Comparison of ENCODE assay signal across 8 mouse cellular contexts in the genomic region with DNA sequence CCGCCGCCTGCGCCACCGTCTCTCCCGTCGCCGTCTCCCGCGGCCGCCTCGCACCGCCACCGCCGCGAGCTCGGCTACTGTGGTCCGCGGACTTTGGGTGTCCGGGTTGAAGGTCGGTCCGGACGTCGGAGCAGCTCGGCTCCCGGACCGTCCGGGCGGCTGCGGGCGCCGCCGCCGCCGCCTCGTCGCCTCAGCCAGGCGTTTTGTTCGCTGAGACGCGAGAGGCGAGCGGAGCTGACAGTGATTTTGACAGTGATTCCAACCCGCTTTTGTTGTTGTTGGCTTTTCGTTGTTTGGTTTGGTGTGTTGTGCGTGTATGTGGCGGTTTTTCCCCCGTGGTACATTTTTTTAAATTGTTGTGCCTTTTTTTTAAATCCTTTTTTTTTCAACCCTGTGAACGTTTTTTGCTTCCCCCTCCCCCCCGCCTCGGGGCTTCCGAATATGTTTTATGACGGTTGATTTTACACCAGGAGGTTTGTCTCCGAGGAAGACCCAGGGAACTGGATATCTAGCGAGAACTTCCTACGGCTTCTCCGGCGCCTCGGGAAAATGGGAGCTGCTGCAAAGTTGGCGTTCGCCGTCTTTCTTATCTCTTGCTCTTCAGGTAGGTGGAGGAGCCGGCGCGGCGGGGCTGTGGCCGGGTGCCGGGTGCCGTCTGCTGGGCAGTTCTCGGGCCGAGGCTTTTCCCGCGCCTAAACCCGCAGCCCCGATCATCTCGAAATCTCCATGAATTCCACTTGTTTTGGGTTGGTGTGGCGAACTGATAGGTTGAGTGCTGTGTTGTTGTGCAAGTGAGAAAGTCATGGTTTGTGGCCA. TPM values are rescaled to one million over a fixed set of nuclear protein-coding genes. Genes with fewer than 3 reads are reported as not detected.
DNase-seq lines count a peak whose midpoint lies in the region; ATAC-seq and TF ChIP-seq lines count a peak whose summit lies in the region.

No protein-coding gene starts in this region.

- H3K4me1 ChIP-seq in bone marrow macrophage, adult 2 months (ENCODE audit: control insufficient read depth, insufficient read depth, low read length) = peaks cover 13% of the 10 kb centered on the region
- peaks cover 13% of the 10 kb centered on the region; the same call in 1 of the 2 replicates for H3K4me1 ChIP-seq in embryonic facial prominence, embryonic 15.5 days
- H3K4me1 ChIP-seq in heart, embryonic 13.5 days = peaks cover 22% of the 10 kb centered on the region
- peaks cover 4% of the 10 kb centered on the region; the same call in 1 of the 2 replicates for H3K4me1 ChIP-seq in kidney, postnatal 0 days (replicated peaks; ENCODE audit: insufficient read depth, low read length)
- H3K4me1 ChIP-seq in liver, embryonic 15.5 days (replicated peaks) = peaks cover 28% of the 10 kb centered on the region
- H3K4me1 ChIP-seq in neural tube, embryonic 13.5 days (replicated peaks) = peaks cover 31% of the 10 kb centered on the region

- peak overlapping the region; percentile 92 for H3K27ac ChIP-seq in bone marrow macrophage, adult 2 months (ENCODE audit: insufficient read depth, low read depth, low read length)
- peak overlapping the region; percentile 95 for H3K27ac ChIP-seq in embryonic facial prominence, embryonic 15.5 days (replicated peaks)
- H3K27ac ChIP-seq in heart, embryonic 13.5 days (replicated peaks) = peak overlapping the region; percentile 96
- peak overlapping the region; percentile 99 for H3K27ac ChIP-seq in kidney, postnatal 0 days
- peak overlapping the region; percentile 81 for H3K27ac ChIP-seq in liver, embryonic 15.5 days (replicated peaks)
- H3K27ac ChIP-seq in neural tube, embryonic 13.5 days (replicated peaks) = peak overlapping the region; percentile 99

- WGBS in embryonic facial prominence, embryonic 15.5 days = under 1% methylated on average over 76 of the region's 76 CpGs
- WGBS in heart, embryonic 13.5 days = under 1% methylated on average over 73 of the region's 76 CpGs
- WGBS in kidney, postnatal 0 days = under 1% methylated on average over 75 of the region's 76 CpGs
- WGBS in liver, embryonic 15.5 days (ENCODE audit: insufficient replicate concordance) = under 1% methylated on average over 76 of the region's 76 CpGs
- under 1% methylated on average over 76 of the region's 76 CpGs for WGBS in neural tube, embryonic 13.5 days

- H3K4me2 ChIP-seq in embryonic facial prominence, embryonic 15.5 days (replicated peaks) = peak overlapping the region; percentile 70
- H3K4me2 ChIP-seq in heart, embryonic 13.5 days = peak overlapping the region; percentile 83
- peak overlapping the region; percentile 66 for H3K4me2 ChIP-seq in kidney, postnatal 0 days (ENCODE audit: low read length)
- peak overlapping the region; percentile 85 for H3K4me2 ChIP-seq in liver, embryonic 15.5 days
- H3K4me2 ChIP-seq in neural tube, embryonic 13.5 days = peak overlapping the region; percentile 66

- no peaks in the 10 kb centered on the region for H3K27me3 ChIP-seq in embryonic facial prominence, embryonic 15.5 days
- H3K27me3 ChIP-seq in heart, embryonic 13.5 days (replicated peaks) = no peaks in the 10 kb centered on the region
- no peaks in the 10 kb centered on the region for H3K27me3 ChIP-seq in kidney, postnatal 0 days (ENCODE audit: insufficient read depth, low read length)
- H3K27me3 ChIP-seq in liver, embryonic 15.5 days = peaks cover 55% of the 10 kb centered on the region
- no peaks in the 10 kb centered on the region for H3K27me3 ChIP-seq in neural tube, embryonic 13.5 days

- peak overlapping the region; percentile 88 for H3K4me3 ChIP-seq in bone marrow macrophage, adult 2 months (ENCODE audit: insufficient read depth, low read length)
- peak overlapping the region; percentile 76 for H3K4me3 ChIP-seq in embryonic facial prominence, embryonic 15.5 days (replicated peaks)
- H3K4me3 ChIP-seq in heart, embryonic 13.5 days = peak overlapping the region; percentile 82
- H3K4me3 ChIP-seq in kidney, postnatal 0 days (replicated peaks; ENCODE audit: low read depth, low read length) = peak overlapping the region; percentile 86
- H3K4me3 ChIP-seq in liver, embryonic 15.5 days (replicated peaks) = peak overlapping the region; percentile 71
- H3K4me3 ChIP-seq in neural tube, embryonic 13.5 days = peak overlapping the region; percentile 78

- no peak; the same call in 1 of the 2 replicates for ATAC-seq in embryonic facial prominence, embryonic 15.5 days (ENCODE audit: insufficient number of reproducible peaks, low FRiP score, low TSS enrichment, low read depth)
- no peak for ATAC-seq in heart, embryonic 13.5 days (ENCODE audit: extremely low read depth, insufficient number of reproducible peaks, low FRiP score, low TSS enrichment)
- peak; percentile 84; the same call in 1 of the 2 replicates for ATAC-seq in kidney, postnatal 0 days (replicated peaks; ENCODE audit: low FRiP score, low read depth)
- ATAC-seq in liver, embryonic 15.5 days (ENCODE audit: insufficient read depth) = no peak
- ATAC-seq in neural tube, embryonic 13.5 days (ENCODE audit: low read depth) = 0 out of 2 replicates have a peak, but pooled peaks have one; percentile 4

- no peak for TF ChIP-seq POLR2A in bone marrow macrophage, adult 2 months (IDR thresholded peaks at IDR 0.05; ENCODE audit: borderline replicate concordance, low read depth, low read length)

- peak overlapping the region; percentile 87 for H3K9ac ChIP-seq in embryonic facial prominence, embryonic 15.5 days
- H3K9ac ChIP-seq in heart, embryonic 13.5 days = peak overlapping the region; percentile 92
- peak overlapping the region; percentile 89 for H3K9ac ChIP-seq in kidney, postnatal 0 days (ENCODE audit: low read depth, low read length)
- peak overlapping the region; percentile 59 for H3K9ac ChIP-seq in liver, embryonic 15.5 days
- peak overlapping the region; percentile 97 for H3K9ac ChIP-seq in neural tube, embryonic 13.5 days

- no peak for TF ChIP-seq CTCF in bone marrow macrophage, adult 2 months (IDR thresholded peaks at IDR 0.05; ENCODE audit: low read depth, low read length)
- 0 out of 2 replicates have a peak, but pooled peaks have one; percentile 9 for TF ChIP-seq CTCF in kidney, postnatal 0 days (IDR thresholded peaks at IDR 0.05; ENCODE audit: low read depth)

- DNase-seq in CD4-positive, CD25-positive, alpha-beta regulatory T cell, adult 2 months (ENCODE audit: low read depth, low spot score) = peak; percentile 41
- peak; percentile 67 for DNase-seq in kidney, postnatal 0 days (ENCODE audit: low spot score)
- DNase-seq in testis, postnatal 14 days (ENCODE audit: low spot score) = peak; percentile 61

- H3K9me3 ChIP-seq in embryonic facial prominence, embryonic 15.5 days (replicated peaks) = no peaks in the 10 kb centered on the region
- no peaks in the 10 kb centered on the region for H3K9me3 ChIP-seq in heart, embryonic 13.5 days
- H3K9me3 ChIP-seq in kidney, postnatal 0 days (replicated peaks; ENCODE audit: low read length) = no peaks in the 10 kb centered on the region
- no peaks in the 10 kb centered on the region for H3K9me3 ChIP-seq in liver, embryonic 15.5 days (replicated peaks)
- no peaks in the 10 kb centered on the region for H3K9me3 ChIP-seq in neural tube, embryonic 13.5 days

- no peaks in the 10 kb centered on the region for H3K36me3 ChIP-seq in embryonic facial prominence, embryonic 15.5 days
- H3K36me3 ChIP-seq in heart, embryonic 13.5 days = no peaks in the 10 kb centered on the region
- H3K36me3 ChIP-seq in kidney, postnatal 0 days (ENCODE audit: insufficient read depth, low read length) = no peaks in the 10 kb centered on the region
- no peaks in the 10 kb centered on the region for H3K36me3 ChIP-seq in liver, embryonic 15.5 days (replicated peaks)
- no peaks in the 10 kb centered on the region for H3K36me3 ChIP-seq in neural tube, embryonic 13.5 days

RNA-seq across cellular contexts. Expression of a gene that starts 0.5 kb away (rescaled TPM):
- polyA plus RNA-seq in bone marrow macrophage, adult 2 months (2012; ENCODE audit: insufficient read depth, insufficient read length, missing spikeins) = 6.0 and 7.6 TPM in 2 replicates
- polyA plus RNA-seq in embryonic facial prominence, embryonic 15.5 days (2015; fragmentation: Nextera tagmentation; extraction: Ambion mirVana) = 17.3 and 18.1 TPM in 2 replicates
- 8.8 and 9.4 TPM in 2 replicates for polyA plus RNA-seq in heart, embryonic 13.5 days (2015; fragmentation: Nextera tagmentation; extraction: Ambion mirVana)
- 12.2 and 12.8 TPM in 2 replicates for polyA plus RNA-seq in kidney, postnatal 0 days (2015; fragmentation: Nextera tagmentation; extraction: Ambion mirVana)
- polyA plus RNA-seq in liver, embryonic 15.5 days (2015; fragmentation: Nextera tagmentation; extraction: Ambion mirVana) = 2.4 and 3.0 TPM in 2 replicates
- 52.7 and 58.7 TPM in 2 replicates for polyA plus RNA-seq in neural tube, embryonic 13.5 days (2015; fragmentation: Nextera tagmentation; extraction: Ambion mirVana)

Comparison
In these comparisons a context has a peak if more than half of its experiments do, and no peak if none do; other contexts are left out.
1. ATAC-seq: peak in kidney, postnatal 0 days (single experiment) and neural tube, embryonic 13.5 days (single experiment); none in embryonic facial prominence, embryonic 15.5 days (single experiment), heart, embryonic 13.5 days (single experiment) and liver, embryonic 15.5 days (single experiment).
2. Peak in every context shown above with its lines, with median percentiles within 50 percentile points of each other: DNase-seq, H3K27ac ChIP-seq, H3K4me3 ChIP-seq, H3K4me2 ChIP-seq and H3K9ac ChIP-seq.